Mouse (Mus musculus) neural tube, embryonic 14.5 days (tissue): Measurements from ENCODE around the gene Gm7145. TPM values are rescaled to one million over a fixed set of nuclear protein-coding genes. Genes with fewer than 3 reads are reported as not detected.
"Not testable (repeated sequence)": the region's sequence is repeated elsewhere in the genome, so short reads cannot be mapped to it uniquely, and the experiment has no call there.

Experiments
- ATAC-seq: fragments of 200-750 bp; cut with Nextera tagmentation; 2 replicates; pipeline ENCODE4 v1.8.0; 2017; ENCODE audit warnings: low read depth, mild to moderate bottlenecking, moderate TSS enrichment, moderate library complexity
- H3K27ac ChIP-seq: fragments of 300-500 bp; sonication (generic); 2 replicates; pipeline ENCODE4 v1.5.1; 2014; ENCODE audit warnings: low read depth, mild to moderate bottlenecking, control low read depth, low read length, moderate library complexity, mixed read lengths
- H3K27me3 ChIP-seq: fragments of 300-500 bp; sonication (generic); 2 replicates; pipeline ENCODE4 v1.6.1; 2014; ENCODE audit warnings: low read length; ENCODE audit not compliant: control insufficient read depth, insufficient read depth
- H3K36me3 ChIP-seq: fragments of 300-500 bp; sonication (generic); 2 replicates; pipeline ENCODE4 v1.6.1; 2014; ENCODE audit warnings: low read length, mixed read lengths; ENCODE audit not compliant: control insufficient read depth, insufficient read depth
- H3K4me1 ChIP-seq: fragments of 300-500 bp; sonication (generic); 2 replicates; pipeline ENCODE4 v1.6.1; 2014; ENCODE audit warnings: low read length; ENCODE audit not compliant: control insufficient read depth, insufficient read depth
- H3K4me2 ChIP-seq: fragments of 300-500 bp; sonication (generic); 2 replicates; pipeline ENCODE4 v1.6.1; 2014; ENCODE audit warnings: mild to moderate bottlenecking, low read depth, low read length, control low read depth
- H3K4me3 ChIP-seq: fragments of 300-500 bp; sonication (generic); 2 replicates; pipeline ENCODE4 v1.5.1; 2014; ENCODE audit warnings: low read depth, low read length, control low read depth, mixed read lengths
- H3K9ac ChIP-seq: fragments of 300-500 bp; sonication (generic); replicated peaks from 2 replicates; pipeline ENCODE4 v1.6.1; 2014; ENCODE audit warnings: low read depth, mild to moderate bottlenecking, control low read depth, low read length, mixed read lengths
- H3K9me3 ChIP-seq: fragments of 300-500 bp; sonication (generic); 2 replicates; pipeline ENCODE4 v1.6.1; 2016; ENCODE audit warnings: low read length; ENCODE audit not compliant: control insufficient read depth
- WGBS: fragments of 180-500 bp; shearing (Covaris S2); extraction: QIAGEN DNeasy Blood & Tissue Kit; methylation state at CpG from one replicate; pipeline ENCODE4 v1.1.7; 2014; 5-methylcytosine and 5-hydroxymethylcytosine counted together
- polyA plus RNA-seq: library from polyadenylated mRNA; unstranded; fragments of >200 nt; fragmentation: Nextera tagmentation; extraction: Ambion mirVana; gene quantifications from 2 replicates; pipeline ENCODE4 v1.2.1, GENCODE M21; 2014

The Gm7145 gene
- polyA plus RNA-seq, result not detected in 2 replicates

DNA sequence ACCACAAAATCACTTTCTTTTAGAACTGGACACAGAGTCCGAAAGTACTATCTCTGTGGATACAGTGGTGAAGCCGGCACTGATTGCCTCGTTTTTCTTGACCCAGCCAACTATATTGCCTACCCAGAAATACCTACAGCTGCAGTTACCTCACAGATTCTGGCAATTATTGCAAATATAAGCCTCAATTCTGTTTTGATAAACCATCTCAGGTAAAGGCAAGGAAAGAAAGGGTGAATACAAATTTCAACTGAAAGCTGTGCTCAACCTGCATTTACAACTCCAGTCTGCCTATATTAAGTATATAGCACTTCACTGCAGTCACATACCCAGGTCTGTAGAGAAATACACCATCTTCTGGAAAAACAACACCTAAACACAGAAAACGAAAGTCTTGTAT lies at the start of gene Gm7145:
Gene Gm7145 (plus strand): TSS at position 301 of the 400 bp plus-strand sequence.
- H3K36me3 ChIP-seq, result no peaks in the 10 kb centered on the region
- no peak within 1 kb of the TSS for H3K4me2 ChIP-seq
- no peak within 1 kb of the TSS for H3K27ac ChIP-seq
- no peak within 1 kb of the TSS for H3K4me3 ChIP-seq
- ATAC-seq, result no peak
- no peaks in the 10 kb centered on the region for H3K27me3 ChIP-seq
- H3K4me1 ChIP-seq, result no peaks in the 10 kb centered on the region
- no peaks in the 10 kb centered on the region; the same call in 1 of the 2 replicates for H3K9me3 ChIP-seq
- no peak within 1 kb of the TSS for H3K9ac ChIP-seq
- WGBS, result 79% methylated on average over 4 of the region's 4 CpGs

DNA sequence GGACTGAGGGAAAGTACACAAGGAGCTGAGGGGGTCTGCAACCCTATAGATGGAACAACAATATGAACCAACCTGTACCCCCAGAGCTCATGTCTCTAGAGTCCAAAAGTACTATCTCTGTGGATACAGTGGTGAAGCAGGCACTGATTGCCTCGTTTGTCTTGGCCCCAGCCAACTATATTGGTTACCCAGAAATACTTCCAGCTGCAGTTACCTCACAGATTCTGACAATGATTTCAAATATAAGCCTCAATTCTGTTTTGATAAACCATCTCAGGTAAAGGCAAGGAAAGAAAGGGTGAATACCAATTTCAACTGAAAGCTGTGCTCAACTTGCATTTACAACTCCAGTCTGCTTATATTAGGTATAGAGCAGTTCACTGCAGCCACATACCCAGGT lies 38.0 kb upstream of the Gm7145 start, which contains the start of gene Gm28168:
Gene Gm28168 (plus strand): TSS at position 301 of the 400 bp plus-strand sequence.
- not testable (repeated sequence) for H3K4me3 ChIP-seq, H3K4me1 ChIP-seq, H3K9me3 ChIP-seq, ATAC-seq, H3K9ac ChIP-seq, H3K27ac ChIP-seq, H3K4me2 ChIP-seq, H3K36me3 ChIP-seq, H3K27me3 ChIP-seq
- WGBS, result 91% methylated on average over 1 of the region's 1 CpGs

DNA sequence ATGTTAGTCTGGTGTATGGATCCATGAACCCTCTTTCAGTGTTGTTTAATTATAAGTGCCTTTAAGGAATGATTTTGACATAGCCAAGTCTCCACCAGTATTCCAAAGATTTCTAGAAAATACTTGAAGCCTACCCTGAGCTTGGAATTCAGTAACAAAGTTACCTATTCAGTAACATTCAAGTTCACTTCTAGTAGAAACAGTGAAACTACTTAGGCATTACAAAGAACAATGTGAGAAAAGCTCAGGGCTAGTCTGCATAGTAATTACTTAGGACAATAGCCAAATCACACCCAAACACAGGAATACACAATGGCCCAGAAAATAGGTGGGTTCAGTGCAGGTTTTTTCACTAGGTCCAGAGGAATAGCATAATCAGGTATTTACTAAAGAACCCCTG lies 38.1 kb downstream of the Gm7145 start:
- not testable (repeated sequence) for H3K4me3 ChIP-seq, H3K36me3 ChIP-seq, H3K27me3 ChIP-seq, H3K27ac ChIP-seq, H3K4me2 ChIP-seq, H3K9ac ChIP-seq, ATAC-seq, H3K4me1 ChIP-seq, H3K9me3 ChIP-seq

DNA sequence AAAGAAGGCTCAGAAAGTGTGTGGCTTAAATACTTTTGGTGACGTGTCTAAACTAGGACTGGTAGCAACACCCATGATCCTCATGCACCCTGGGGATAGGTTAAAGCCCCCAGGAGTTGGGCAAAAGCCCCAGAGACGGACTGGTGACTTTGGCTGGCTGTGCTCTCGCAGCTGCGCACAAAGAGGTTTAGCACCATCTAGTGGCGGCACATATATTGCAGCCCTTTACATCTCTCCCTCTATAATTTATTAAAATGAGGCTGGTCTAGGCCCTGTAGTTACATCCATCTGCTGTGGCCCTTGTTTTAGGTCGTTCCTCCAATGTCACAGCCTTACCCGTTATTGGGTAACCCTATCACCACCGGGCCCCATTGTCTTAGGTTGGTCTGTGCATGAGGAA lies 47.0 kb downstream of the Gm7145 start:
- not testable (repeated sequence) for H3K27me3 ChIP-seq, H3K27ac ChIP-seq, H3K9ac ChIP-seq, H3K4me2 ChIP-seq, H3K4me1 ChIP-seq, ATAC-seq, H3K36me3 ChIP-seq, H3K9me3 ChIP-seq, H3K4me3 ChIP-seq
- 31% methylated on average over 8 of the region's 8 CpGs for WGBS

Other genes with a start within 250 kb of the Gm7145 start
- not detected in 2 replicates for gene B020011L13Rik, start 184.8 kb upstream of the Gm7145 start, polyA plus RNA-seq
- gene Gm28360, start 135.9 kb upstream of the Gm7145 start, polyA plus RNA-seq, result not detected in 2 replicates
- not detected in 2 replicates for gene Gm28168, start 37.9 kb upstream of the Gm7145 start, polyA plus RNA-seq
- gene Gm29106, start 210.6 kb downstream of the Gm7145 start, polyA plus RNA-seq, result 0.82 and 1.1 TPM in 2 replicates